Mouse (Mus musculus) cerebellum, adult 11 months (tissue): Measurements from ENCODE around the gene Gm21256.
"Not testable (repeated sequence)": the region's sequence is repeated elsewhere in the genome, so short reads cannot be mapped to it uniquely, and the experiment has no call there.

Experiments
- DNase-seq: peaks from one replicate; pipeline ENCODE4 v3.0.0; 2022

Gene Gm21256

DNA sequence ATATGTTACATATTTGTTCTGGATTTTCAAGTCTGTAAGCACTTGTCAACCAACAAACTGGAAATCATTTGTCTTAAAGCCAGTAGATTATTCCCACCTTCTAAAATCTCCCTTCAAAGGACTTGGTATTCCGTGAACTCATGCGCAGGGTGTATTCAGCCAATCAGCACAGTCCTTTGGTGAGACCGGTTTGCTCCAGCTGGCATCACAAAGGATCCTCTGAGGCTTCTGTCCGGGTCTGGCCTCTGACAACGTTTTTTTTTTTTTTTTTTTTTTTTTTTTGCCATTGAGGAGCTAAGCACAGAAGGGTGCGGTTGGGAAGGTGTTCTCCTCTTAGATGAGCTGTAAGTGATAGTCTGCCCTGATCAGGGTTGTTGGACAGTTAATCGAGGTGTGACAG is at the start of gene Gm21256:
Gene Gm21256 (plus strand): TSS at position 301 of the 400 bp plus-strand sequence.
- not testable (repeated sequence) for DNase-seq
